Mouse (Mus musculus) common myeloid progenitor, adult 5-6 weeks (primary cell): ENCODE data around the gene 4931422A03Rik. TPM values are rescaled to one million over a fixed set of nuclear protein-coding genes. Genes with fewer than 3 reads are reported as not detected.
A peak's percentile ranks its signal among the peaks of the same experiment; 100 is the strongest.
"Not testable (repeated sequence)": the region's sequence is repeated elsewhere in the genome, so short reads cannot be mapped to it uniquely, and the experiment has no call there.

Source experiments
- ATAC-seq: replicated peaks from 2 replicates; pipeline ENCODE4 v1.8.0; 2016; ENCODE audit warnings: low read depth, mild to moderate bottlenecking, moderate TSS enrichment, inconsistent platforms; ENCODE audit not compliant: poor library complexity, severe bottlenecking
- total RNA-seq: library from RNA; stranded (forward); fragments of 200-1000, 187-1606 nt; gene quantifications from 2 replicates; pipeline ENCODE4 v1.2.3, GENCODE M21; 2017

The 4931422A03Rik gene
- 0.44 and 0.96 TPM in 2 replicates for total RNA-seq

GRCm38 (mm10) chr2:104028139-104028723 lies at the start of gene 4931422A03Rik:
Gene 4931422A03Rik (minus strand): TSS chr2:104028361.
- peak; percentile 31 for ATAC-seq

DNA sequence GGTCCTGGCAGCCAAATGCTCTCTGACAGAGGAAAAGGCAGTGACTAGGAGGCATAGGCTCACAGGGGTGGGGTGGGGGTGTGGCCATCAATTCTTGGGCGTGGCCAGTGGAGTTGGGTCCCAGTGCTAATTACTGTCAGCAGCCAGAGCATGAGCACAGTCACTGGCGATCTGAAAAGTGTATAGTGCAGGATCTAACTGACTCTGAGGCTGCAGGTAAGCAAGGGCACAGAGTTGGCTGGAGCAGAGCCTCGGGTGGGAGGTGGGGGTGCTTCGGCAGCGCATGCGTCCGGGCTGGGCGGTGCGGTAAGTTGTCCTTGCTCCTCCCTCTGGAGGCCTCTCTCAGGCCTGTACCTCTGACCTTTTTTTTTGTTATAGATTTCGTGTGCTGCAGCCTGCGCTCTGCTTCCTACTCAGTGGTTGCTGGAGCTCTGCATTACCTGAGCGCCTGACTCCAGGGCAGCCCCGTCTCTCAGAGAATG lies 41.6 kb upstream of the 4931422A03Rik start, which contains the start of gene Cd59b:
Gene Cd59b, plus strand, starts transcription at position 146 of the 482 bp plus-strand sequence.
- ATAC-seq, result peak; percentile 96

- ATAC-seq, result not testable (repeated sequence)
These were observed 40.3 kb upstream of the 4931422A03Rik start, which contains the start of gene Gm10799 for GRCm38 (mm10) chr2:104068450-104068849. Gene Gm10799 (minus strand): TSS chr2:104068550.

- not testable (repeated sequence) for ATAC-seq
These were observed 37.4 kb upstream of the 4931422A03Rik start, which contains the start of gene Gm10912 for GRCm38 (mm10) chr2:104065526-104065925. Gene Gm10912 (plus strand): TSS chr2:104065826.

GRCm38 (mm10) chr2:104064152-104064551 lies 36.0 kb upstream of the 4931422A03Rik start:
- no peak for ATAC-seq

- no peak for ATAC-seq
These were observed 34.5 kb upstream of the 4931422A03Rik start for GRCm38 (mm10) chr2:104062665-104063064.

- ATAC-seq, result no peak
These were observed 32.8 kb upstream of the 4931422A03Rik start for GRCm38 (mm10) chr2:104060996-104061395.

DNA sequence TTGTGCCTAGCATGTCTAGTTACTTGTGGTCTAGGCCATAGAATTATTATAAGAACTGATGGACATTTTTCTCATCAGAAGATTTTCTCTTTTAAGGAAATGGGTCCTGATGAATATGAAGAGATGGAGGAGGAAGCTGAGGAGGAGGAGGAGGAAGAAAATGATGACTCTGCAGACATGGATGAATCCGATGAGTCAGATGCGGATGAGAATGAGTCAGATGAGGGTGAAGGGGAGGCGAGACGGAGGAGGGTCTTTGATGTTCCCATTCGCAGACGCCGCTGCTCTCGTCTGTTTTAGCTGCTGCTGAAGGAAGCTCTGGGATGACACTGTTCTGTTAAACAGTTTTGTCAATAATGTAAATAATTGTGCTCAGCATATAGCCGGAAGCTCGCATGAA lies 31.6 kb upstream of the 4931422A03Rik start:
- ATAC-seq, result no peak

GRCm38 (mm10) chr2:104058954-104059353 lies 30.8 kb upstream of the 4931422A03Rik start:
- ATAC-seq, result no peak

GRCm38 (mm10) chr2:104058381-104058780 lies 30.2 kb upstream of the 4931422A03Rik start:
- ATAC-seq, result no peak

GRCm38 (mm10) chr2:104044479-104045080 lies 16.4 kb upstream of the 4931422A03Rik start:
- no peak for ATAC-seq

DNA sequence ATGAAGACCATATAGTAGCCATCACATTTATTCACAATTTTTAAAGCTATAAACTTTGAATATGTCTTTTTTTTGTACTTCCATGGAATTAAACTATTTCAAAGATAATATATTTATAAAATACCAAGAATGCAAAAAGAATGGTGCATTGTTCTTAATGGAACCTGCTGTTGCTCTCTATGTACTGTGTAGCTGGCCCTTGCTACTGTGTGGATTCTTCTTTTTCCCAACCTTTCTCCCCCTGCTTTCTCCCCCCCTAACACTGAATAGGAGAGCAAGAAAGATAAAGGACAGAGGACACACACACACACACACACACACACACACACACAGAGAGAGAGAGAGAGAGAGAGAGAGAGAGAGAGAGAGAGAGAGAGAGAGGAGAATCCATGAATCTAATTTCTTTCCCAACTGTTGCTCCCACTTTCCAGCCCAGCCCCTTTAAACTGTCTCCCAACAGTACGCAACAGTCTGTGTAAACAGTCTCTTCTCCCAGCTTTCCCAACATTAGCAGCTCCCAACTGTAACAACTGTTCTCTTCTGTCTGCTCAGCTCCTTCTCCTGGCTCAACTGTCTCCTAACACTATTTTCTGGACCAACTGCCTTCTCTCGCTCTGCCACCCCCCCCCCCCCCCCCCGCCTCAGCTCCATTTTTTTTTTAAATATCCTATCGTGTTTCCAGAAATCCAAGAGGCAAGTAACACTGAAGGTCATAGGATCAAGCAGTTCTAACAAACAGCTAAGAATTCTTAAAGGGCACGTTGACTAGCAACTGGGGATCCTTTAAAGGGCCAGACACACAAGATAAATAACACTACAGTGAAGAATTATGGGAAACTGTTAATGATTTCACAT lies 15.7 kb upstream of the 4931422A03Rik start:
- ATAC-seq, result no peak

DNA sequence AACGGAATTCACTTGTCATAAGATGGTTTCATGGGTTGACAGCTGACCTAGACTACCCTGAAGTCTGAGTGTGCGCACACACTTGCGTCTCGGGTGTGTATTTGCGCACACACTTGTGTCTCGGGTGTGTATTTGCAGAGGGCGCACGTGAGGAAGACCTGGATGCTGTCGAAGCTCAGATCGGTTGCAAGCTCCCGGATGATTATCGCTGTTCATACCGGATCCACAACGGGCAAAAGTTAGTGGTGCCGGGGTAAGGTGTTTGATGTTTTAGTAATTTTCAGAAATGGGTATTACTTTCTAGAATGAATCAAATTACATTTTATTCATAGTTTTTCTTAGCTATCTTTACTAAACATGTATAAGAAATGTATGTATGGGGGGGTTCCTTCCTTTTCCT lies 14.6 kb upstream of the 4931422A03Rik start:
- ATAC-seq, result no peak

DNA sequence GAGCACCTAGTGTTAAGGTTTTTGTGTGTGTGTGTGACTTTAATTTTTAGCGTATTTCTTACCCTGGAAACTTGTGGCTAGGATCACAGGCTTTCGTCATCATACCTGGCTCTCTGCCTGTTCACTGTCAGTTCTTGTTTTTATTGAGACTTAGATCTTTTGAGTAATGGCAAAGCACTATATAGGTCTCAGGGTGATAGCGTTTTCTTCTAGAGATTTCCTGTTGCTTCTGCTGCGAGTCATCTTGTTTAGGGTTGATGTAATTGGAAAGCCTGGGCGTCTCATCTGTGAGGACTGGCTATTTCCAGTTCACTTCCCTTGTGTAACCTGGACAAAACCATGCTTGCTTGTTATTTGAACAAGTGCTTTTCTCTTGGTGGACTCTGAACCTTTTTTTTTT lies 13.5 kb upstream of the 4931422A03Rik start:
- peak; percentile 50; the same call in 1 of the 2 replicates for ATAC-seq

DNA sequence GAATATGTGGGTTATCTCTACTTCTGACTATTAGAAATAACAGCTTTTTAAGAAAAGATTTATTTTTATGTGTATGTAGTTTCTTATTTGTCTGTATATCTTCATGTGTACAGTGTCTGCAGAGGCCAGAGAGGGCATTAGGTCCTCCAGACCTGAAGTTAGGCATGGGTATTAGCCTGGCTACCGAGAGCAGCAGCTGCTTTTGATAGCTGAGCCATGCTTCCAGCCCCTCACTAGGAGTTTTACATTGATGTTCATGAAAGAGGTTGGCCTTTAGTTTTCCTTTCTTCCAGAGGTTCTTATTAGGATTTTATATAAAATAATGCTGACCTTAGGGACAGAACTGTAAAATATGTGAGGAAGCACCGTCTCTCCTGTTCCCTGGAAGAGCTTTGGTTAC lies 10.1 kb upstream of the 4931422A03Rik start:
- no peak for ATAC-seq

DNA sequence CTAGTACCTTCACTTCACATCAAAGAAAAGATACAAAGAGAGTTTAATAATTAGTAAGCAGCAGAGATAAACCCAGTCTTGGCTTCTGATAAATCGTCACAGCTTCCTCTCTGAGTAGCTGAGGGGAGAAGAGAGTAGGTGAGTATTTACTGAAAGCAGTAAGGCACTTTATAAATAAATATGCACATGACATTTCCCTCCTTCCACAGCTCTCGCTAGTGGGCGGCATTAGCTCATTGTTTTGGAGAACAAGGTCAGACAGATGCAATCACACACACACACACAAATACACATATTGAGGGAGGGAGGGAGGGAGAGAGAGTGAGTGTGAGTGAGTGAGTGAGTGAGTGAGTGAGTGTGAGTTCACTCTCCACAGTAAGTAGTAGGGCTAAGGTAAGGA lies 8.2 kb upstream of the 4931422A03Rik start:
- no peak for ATAC-seq

DNA sequence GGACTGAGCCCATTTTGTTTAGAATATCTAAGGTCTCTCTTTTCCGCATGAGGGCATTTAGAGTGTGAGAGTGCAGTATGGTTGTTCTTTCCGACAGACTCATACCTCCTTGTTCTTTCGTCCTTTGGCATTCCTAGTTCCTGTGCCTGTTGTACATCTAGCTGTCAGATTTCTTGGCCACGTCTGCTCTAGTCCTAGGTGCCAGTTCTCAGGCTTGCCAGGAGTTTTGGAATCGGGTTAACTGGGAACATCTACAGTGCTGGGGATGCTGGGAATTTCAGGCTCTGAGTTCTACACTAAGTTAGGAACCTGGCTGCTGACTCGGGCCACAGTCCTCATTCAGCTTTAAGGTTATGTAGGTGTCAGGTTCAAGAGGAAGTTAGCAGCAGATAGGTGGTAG lies 7.4 kb upstream of the 4931422A03Rik start:
- ATAC-seq, result no peak

DNA sequence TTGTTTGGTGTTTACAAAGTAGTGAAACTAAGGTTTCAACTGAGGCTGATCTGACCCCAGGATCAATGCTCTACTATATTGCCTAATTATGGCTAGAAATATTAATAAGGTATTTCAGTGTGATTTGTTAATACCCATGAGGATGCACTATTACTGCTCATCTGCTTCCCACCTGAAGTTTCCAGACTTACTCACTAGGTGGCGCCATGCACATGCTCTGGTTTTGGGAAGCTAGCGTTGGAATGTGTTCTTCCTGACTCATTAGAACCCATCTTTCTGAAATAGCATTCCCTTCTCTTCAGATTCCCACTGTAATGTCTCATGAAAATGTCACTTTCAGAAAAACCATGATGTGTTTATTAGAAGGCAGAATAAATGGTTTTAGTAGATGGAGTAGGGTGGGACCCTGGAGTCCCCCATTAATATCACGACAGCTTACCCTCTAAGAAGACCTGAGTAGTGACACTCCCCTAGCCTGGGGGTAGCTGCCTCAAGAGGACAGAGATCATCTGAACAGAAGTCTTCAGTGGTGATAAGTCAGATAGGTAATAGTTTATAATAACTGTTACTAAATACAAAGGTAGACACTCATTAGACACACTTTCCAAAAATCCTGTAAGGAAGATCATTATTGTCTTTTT lies 6.8 kb upstream of the 4931422A03Rik start:
- 0 out of 2 replicates have a peak, but pooled peaks have one; percentile 80 for ATAC-seq

DNA sequence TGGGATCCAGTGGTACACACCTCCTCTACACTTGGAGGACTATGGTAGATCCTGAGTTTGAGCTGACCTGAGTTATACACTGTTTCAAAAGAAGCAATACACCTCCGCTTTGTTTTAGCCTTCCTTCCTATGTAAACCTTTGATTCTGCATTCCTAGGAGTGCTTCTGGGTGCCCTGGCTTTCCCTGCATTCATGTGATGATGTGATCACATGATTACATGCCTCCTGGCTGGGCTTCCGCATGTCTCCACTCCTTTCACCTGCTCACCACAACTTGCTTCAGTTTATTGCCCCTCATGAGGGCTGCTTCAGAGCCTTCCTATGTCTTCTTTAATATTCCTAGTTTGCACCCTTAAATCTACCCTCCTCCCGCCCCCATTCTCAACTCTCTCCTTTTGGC lies 3.9 kb upstream of the 4931422A03Rik start:
- ATAC-seq, result no peak

DNA sequence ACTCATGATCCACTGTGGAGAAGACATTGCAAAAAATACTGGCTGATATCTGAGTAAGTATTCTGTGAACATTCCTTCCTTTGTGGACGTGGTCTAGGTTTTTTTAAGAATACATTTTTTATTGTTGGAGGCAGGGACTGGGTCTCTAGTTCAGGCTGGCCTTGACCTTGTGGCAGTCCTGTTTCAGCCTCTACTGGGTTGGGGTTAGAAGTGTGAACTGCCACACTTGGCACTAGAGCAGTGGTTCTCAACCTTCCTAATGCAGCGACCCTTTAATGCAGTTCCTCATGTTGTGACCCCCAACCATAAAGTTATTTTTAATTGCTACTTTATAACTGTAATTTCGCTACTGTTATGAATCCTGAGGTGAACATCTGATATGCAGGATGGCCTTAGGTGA lies 2.2 kb upstream of the 4931422A03Rik start:
- ATAC-seq, result no peak
